Mouse (Mus musculus): Measurements from ENCODE around the gene Vma21-ps. TPM values are rescaled to one million over a fixed set of nuclear protein-coding genes. Genes with fewer than 3 reads are reported as not detected.
"Not testable (repeated sequence)": the region's sequence is repeated elsewhere in the genome, so short reads cannot be mapped to it uniquely, and the experiment has no call there.

Vma21-ps gene
- not detected for total RNA-seq (2021)
- long read RNA-seq, experiment 1, result 0 reads
- long read RNA-seq, experiment 2, result 0 reads

- DNase-seq; intact Hi-C loops (cut with DNase I): not testable (repeated sequence)
These were observed at the start of gene Vma21-ps for GRCm38 (mm10) chr4:52497144-52497543. Gene Vma21-ps (minus strand): TSS chr4:52497244.

- DNase-seq, result no peak
- intact Hi-C loops (cut with DNase I), result no loop called here
These were observed 46.0 kb upstream of the Vma21-ps start for GRCm38 (mm10) chr4:52543001-52543400.

GRCm38 (mm10) chr4:52530636-52531035, 33.6 kb upstream of the Vma21-ps start:
- intact Hi-C loops (cut with DNase I), result no loop called here
- no peak for DNase-seq

- no peak for DNase-seq
- intact Hi-C loops (cut with DNase I), result no loop called here
These were observed 29.4 kb upstream of the Vma21-ps start for GRCm38 (mm10) chr4:52526464-52526863.

DNA sequence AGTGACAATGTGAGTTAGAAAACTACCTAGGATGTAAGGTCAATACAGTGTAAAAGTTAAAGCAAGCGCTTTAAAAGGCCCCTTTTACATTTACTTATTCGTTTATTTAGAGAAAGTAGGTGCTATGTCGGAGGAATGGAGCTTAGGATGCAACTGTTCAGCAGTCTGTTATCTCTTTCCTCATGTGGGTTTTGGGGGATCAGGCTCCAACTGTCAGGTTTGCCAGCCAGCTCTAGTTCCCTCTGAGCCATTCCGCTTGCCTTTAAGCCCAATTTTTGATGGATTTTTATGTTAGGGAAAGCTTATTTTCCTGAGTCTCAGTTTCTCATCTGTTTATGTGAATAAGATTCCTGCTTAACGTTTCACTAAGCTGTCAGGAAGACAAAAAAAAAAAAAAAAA, 22.3 kb upstream of the Vma21-ps start:
- intact Hi-C loops (cut with DNase I), result no loop called here
- no peak for DNase-seq

- DNase-seq, result no peak
- intact Hi-C loops (cut with DNase I), result no loop called here
These were observed 20.5 kb upstream of the Vma21-ps start for GRCm38 (mm10) chr4:52517580-52517979.

DNA sequence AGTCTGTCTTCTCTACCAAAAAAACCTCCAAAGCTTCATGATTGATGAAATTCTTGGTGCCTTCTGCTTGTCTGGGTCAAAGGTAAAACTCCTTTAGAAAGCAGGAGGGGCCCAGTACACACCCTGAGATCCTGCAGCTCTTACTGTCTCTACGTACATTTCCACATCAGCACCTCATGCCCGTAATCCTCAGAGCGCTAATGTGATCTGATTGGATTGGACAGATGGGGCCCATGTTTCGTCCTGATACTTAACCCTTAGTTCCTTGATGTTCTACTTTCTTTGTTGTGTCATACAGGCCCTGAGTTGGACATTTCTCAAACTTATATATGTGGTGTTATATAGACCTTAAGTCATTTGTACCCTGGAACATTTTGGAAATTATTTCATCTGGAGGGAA, 9.6 kb downstream of the Vma21-ps start:
- no peak for DNase-seq
- intact Hi-C loops (cut with DNase I), result no loop called here

DNA sequence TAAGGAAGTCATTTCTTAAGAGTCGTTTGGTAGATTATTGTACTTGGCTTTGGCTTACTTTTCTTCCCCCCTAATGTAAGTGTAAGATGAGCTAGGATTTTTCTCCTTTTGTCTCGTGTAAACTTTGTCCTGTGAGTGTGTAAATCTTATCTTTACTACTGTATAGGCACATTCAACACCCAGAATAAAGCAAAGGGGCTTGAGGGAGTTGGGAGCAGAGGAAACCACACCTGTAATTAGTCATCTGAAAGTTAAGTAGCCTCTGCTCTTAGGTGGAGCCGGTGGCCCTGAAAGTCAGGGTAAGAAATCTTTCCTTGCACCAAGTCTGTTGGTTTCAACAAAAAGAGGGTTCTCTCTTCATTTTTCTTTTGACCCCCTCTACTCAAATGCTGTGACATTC, 23.6 kb downstream of the Vma21-ps start:
- intact Hi-C loops (cut with DNase I), result no loop called here
- DNase-seq, result no peak

DNA sequence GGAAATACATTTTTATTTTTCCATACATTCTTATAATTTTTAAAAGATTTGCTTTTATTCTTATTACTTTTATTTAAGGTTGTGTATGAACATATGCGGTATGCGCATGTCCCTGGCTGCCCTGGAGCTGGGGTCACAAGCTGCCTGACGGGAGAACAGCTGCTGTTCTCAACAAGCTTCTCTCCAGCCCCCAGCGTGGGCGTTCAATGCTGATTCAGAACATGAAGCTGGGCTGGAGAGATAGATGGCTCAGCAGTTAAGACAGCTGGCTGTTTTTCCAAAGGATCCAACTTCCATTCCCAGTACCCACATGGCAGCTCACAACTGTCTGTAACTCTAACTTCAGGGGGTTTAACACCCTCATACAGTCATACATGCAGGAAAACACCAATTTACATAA, 35.7 kb downstream of the Vma21-ps start:
- no peak for DNase-seq
- intact Hi-C loops (cut with DNase I), result no loop called here

DNA sequence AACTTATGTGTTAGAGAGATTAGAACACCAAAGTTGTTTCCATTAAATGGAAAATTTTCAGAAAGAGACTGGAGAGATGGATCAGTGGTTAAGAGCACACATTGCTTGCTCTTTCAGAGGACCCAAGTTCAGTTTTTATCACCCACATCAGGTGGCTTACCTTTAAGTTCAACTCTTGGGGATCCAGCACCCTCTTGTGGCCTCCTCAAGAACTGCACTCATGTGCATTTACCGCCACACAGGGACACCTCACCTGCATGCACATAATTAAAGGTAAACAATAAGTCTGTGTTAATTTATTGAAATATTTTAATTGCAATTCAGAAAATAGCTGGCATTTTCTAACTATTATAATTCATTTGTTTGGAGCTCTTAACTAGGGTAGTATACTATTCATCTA, 37.3 kb downstream of the Vma21-ps start:
- intact Hi-C loops (cut with DNase I), result no loop called here
- no peak for DNase-seq

Other genes with a start within 250 kb of the Vma21-ps start
- 1 to 10 TPM; 1.2 to 1.9 TPM for gene Smc2, start 58.0 kb downstream of the Vma21-ps start, total RNA-seq (2021)
- not detected for gene Toporsl, start 99.0 kb upstream of the Vma21-ps start, total RNA-seq (2021)